Mouse (Mus musculus) limb, embryonic 12.5 days (tissue): Measurements from ENCODE around the gene 2010111I01Rik. TPM values are rescaled to one million over a fixed set of nuclear protein-coding genes. Genes with fewer than 3 reads are reported as not detected.

Experiments
- ATAC-seq: fragments of 200-750 bp; cut with Nextera tagmentation; 2 replicates; pipeline ENCODE4 v1.8.0; 2017; ENCODE audit warnings: low read depth, moderate TSS enrichment; ENCODE audit not compliant: insufficient number of reproducible peaks, insufficient read depth, low FRiP score, low TSS enrichment
- H3K27ac ChIP-seq: fragments of 300-500 bp; sonication (generic); 2 replicates; pipeline ENCODE4 v1.5.1; 2016; ENCODE audit warnings: mild to moderate bottlenecking, moderate library complexity
- H3K27me3 ChIP-seq: fragments of 300-500 bp; sonication (generic); 2 replicates; pipeline ENCODE4 v1.6.1; 2016; ENCODE audit warnings: mild to moderate bottlenecking, moderate library complexity
- H3K36me3 ChIP-seq: fragments of 300-500 bp; sonication (generic); 2 replicates; pipeline ENCODE4 v1.6.1; 2016; ENCODE audit warnings: mild to moderate bottlenecking, moderate library complexity
- H3K4me1 ChIP-seq: fragments of 300-500 bp; sonication (generic); replicated peaks from 2 replicates; pipeline ENCODE4 v1.6.1; 2016
- H3K4me2 ChIP-seq: fragments of 300-500 bp; sonication (generic); 2 replicates; pipeline ENCODE4 v1.6.1; 2016; ENCODE audit warnings: mild to moderate bottlenecking, moderate library complexity
- H3K4me3 ChIP-seq: fragments of 300-500 bp; sonication (generic); replicated peaks from 2 replicates; pipeline ENCODE4 v1.5.1; 2016; ENCODE audit warnings: mild to moderate bottlenecking
- H3K9ac ChIP-seq: fragments of 300-500 bp; sonication (generic); replicated peaks from 2 replicates; pipeline ENCODE4 v1.6.1; 2016; ENCODE audit warnings: mild to moderate bottlenecking, moderate library complexity
- H3K9me3 ChIP-seq: fragments of 300-500 bp; sonication (generic); 2 replicates; pipeline ENCODE4 v1.6.1; 2016; ENCODE audit warnings: mild to moderate bottlenecking, moderate library complexity
- WGBS: fragments of 180-500 bp; shearing (Covaris S2); methylation state at CpG from one replicate; pipeline ENCODE4 v1.1.7; 2016; 5-methylcytosine and 5-hydroxymethylcytosine counted together
- polyA plus RNA-seq: library from polyadenylated mRNA; unstranded; fragments of >200 nt; fragmentation: Nextera tagmentation; extraction: Ambion mirVana; gene quantifications from 2 replicates; pipeline ENCODE4 v1.2.1, GENCODE M21; 2016

The 2010111I01Rik gene
- polyA plus RNA-seq, 1 experiment from 2014 or later, result 207 TPM

GRCm38 (mm10) chr13:63141275-63141674 lies 176.6 kb downstream of the 2010111I01Rik start:
- Histone ChIP-seq H3K9me3 (no peaks in the 10 kb centered on the region), H3K27ac (peak overlapping the region; percentile 89), H3K4me1 (peaks cover 14% of the 10 kb centered on the region), H3K4me3 (no peak overlapping the region), H3K4me2 (no peak overlapping the region), H3K36me3 (no peaks in the 10 kb centered on the region), H3K9ac (no peak overlapping the region), H3K27me3 (no peaks in the 10 kb centered on the region)
- ATAC-seq, result no peak

GRCm38 (mm10) chr13:63146604-63147188 lies 182.0 kb downstream of the 2010111I01Rik start:
- 59% methylated on average over 4 of the region's 4 CpGs for WGBS

GRCm38 (mm10) chr13:63148157-63148556 lies 183.5 kb downstream of the 2010111I01Rik start:
- peak overlapping the region; percentile 5; the same call in 1 of the 2 replicates for H3K27ac ChIP-seq
- H3K9me3 ChIP-seq, result 0 out of 2 replicates have a peak, but pooled peaks cover 4% of the 10 kb centered on the region
- H3K27me3 ChIP-seq, result no peaks in the 10 kb centered on the region
- H3K4me3 ChIP-seq, result no peak overlapping the region
- peaks cover 25% of the 10 kb centered on the region for H3K4me1 ChIP-seq
- no peaks in the 10 kb centered on the region for H3K36me3 ChIP-seq
- WGBS, result 80% methylated on average over 1 of the region's 1 CpGs
- ATAC-seq, result no peak
- no peak overlapping the region for H3K4me2 ChIP-seq
- no peak overlapping the region for H3K9ac ChIP-seq

More at GRCm38 (mm10) chr13:63146604-63147188, 182.0 kb downstream of the 2010111I01Rik start:
- Histone ChIP-seq H3K4me1 (peaks cover 18% of the 10 kb centered on the region), H3K4me3 (no peak overlapping the region), H3K36me3 (no peaks in the 10 kb centered on the region), H3K4me2 (no peak overlapping the region), H3K9me3 (0 out of 2 replicates have a peak, but pooled peaks cover 4% of the 10 kb centered on the region), H3K9ac (no peak overlapping the region), H3K27me3 (no peaks in the 10 kb centered on the region), H3K27ac (peak overlapping the region; percentile 1; the same call in 1 of the 2 replicates)
- ATAC-seq, result no peak

GRCm38 (mm10) chr13:63150470-63151020 lies 185.9 kb downstream of the 2010111I01Rik start:
- H3K4me1 ChIP-seq, result peaks cover 45% of the 10 kb centered on the region
- no peak overlapping the region for H3K4me3 ChIP-seq
- no peak overlapping the region for H3K27ac ChIP-seq
- ATAC-seq, result no peak
- H3K36me3 ChIP-seq, result no peaks in the 10 kb centered on the region
- H3K9me3 ChIP-seq, result 0 out of 2 replicates have a peak, but pooled peaks cover 4% of the 10 kb centered on the region
- H3K4me2 ChIP-seq, result no peak overlapping the region
- no peaks in the 10 kb centered on the region for H3K27me3 ChIP-seq
- H3K9ac ChIP-seq, result no peak overlapping the region
- 71% methylated on average over 2 of the region's 2 CpGs for WGBS

GRCm38 (mm10) chr13:63151028-63151738 lies 186.5 kb downstream of the 2010111I01Rik start:
- Histone ChIP-seq H3K4me3 (no peak overlapping the region), H3K4me1 (peaks cover 49% of the 10 kb centered on the region), H3K9ac (no peak overlapping the region), H3K4me2 (no peak overlapping the region), H3K27ac (no peak overlapping the region), H3K27me3 (no peaks in the 10 kb centered on the region), H3K36me3 (no peaks in the 10 kb centered on the region), H3K9me3 (0 out of 2 replicates have a peak, but pooled peaks cover 4% of the 10 kb centered on the region)
- WGBS, result 80% methylated on average over 9 of the region's 9 CpGs
- no peak for ATAC-seq

- Histone ChIP-seq H3K27me3 (no peaks in the 10 kb centered on the region), H3K9me3 (0 out of 2 replicates have a peak, but pooled peaks cover 4% of the 10 kb centered on the region), H3K9ac (no peak overlapping the region), H3K27ac (no peak overlapping the region), H3K4me1 (peaks cover 45% of the 10 kb centered on the region), H3K4me3 (no peak overlapping the region), H3K4me2 (no peak overlapping the region), H3K36me3 (no peaks in the 10 kb centered on the region)
- 73% methylated on average over 3 of the region's 3 CpGs for WGBS
- ATAC-seq, result no peak
Measured at GRCm38 (mm10) chr13:63152498-63152897, 187.8 kb downstream of the 2010111I01Rik start.

GRCm38 (mm10) chr13:63153397-63153796 lies 188.7 kb downstream of the 2010111I01Rik start:
- H3K27ac ChIP-seq, result peak overlapping the region; percentile 67
- 16% methylated on average over 2 of the region's 2 CpGs for WGBS

GRCm38 (mm10) chr13:63154851-63155571 lies 190.3 kb downstream of the 2010111I01Rik start:
- Histone ChIP-seq H3K4me1 (peaks cover 41% of the 10 kb centered on the region), H3K4me3 (no peak overlapping the region), H3K27me3 (no peaks in the 10 kb centered on the region), H3K9ac (no peak overlapping the region), H3K36me3 (no peaks in the 10 kb centered on the region), H3K9me3 (0 out of 2 replicates have a peak, but pooled peaks cover 4% of the 10 kb centered on the region), H3K4me2 (no peak overlapping the region), H3K27ac (peak overlapping the region; percentile 77)
- WGBS, result 45% methylated on average over 7 of the region's 7 CpGs
- ATAC-seq, result peak; percentile 52; the same call in 1 of the 2 replicates

More at GRCm38 (mm10) chr13:63153397-63153796, 188.7 kb downstream of the 2010111I01Rik start:
- H3K4me2 ChIP-seq, result no peak overlapping the region
- no peak overlapping the region for H3K4me3 ChIP-seq
- H3K27me3 ChIP-seq, result no peaks in the 10 kb centered on the region
- H3K4me1 ChIP-seq, result peaks cover 41% of the 10 kb centered on the region
- no peak for ATAC-seq
- H3K9ac ChIP-seq, result no peak overlapping the region
- H3K9me3 ChIP-seq, result 0 out of 2 replicates have a peak, but pooled peaks cover 4% of the 10 kb centered on the region
- no peaks in the 10 kb centered on the region for H3K36me3 ChIP-seq

- H3K4me2 ChIP-seq, result no peak overlapping the region
- H3K9me3 ChIP-seq, result 0 out of 2 replicates have a peak, but pooled peaks cover 4% of the 10 kb centered on the region
- H3K9ac ChIP-seq, result no peak overlapping the region
- no peaks in the 10 kb centered on the region for H3K27me3 ChIP-seq
- WGBS, result 53% methylated on average over 10 of the region's 10 CpGs
- H3K4me1 ChIP-seq, result peaks cover 41% of the 10 kb centered on the region
- no peak for ATAC-seq
- no peak overlapping the region for H3K4me3 ChIP-seq
- H3K27ac ChIP-seq, result peak overlapping the region; percentile 60; the same call in 1 of the 2 replicates
- no peaks in the 10 kb centered on the region for H3K36me3 ChIP-seq
Measured at GRCm38 (mm10) chr13:63156264-63156663, 191.6 kb downstream of the 2010111I01Rik start.

- Histone ChIP-seq H3K36me3 (no peaks in the 10 kb centered on the region), H3K27ac (peak overlapping the region; percentile 98), H3K4me1 (peaks cover 40% of the 10 kb centered on the region), H3K27me3 (no peaks in the 10 kb centered on the region), H3K9ac (no peak overlapping the region), H3K4me2 (peak overlapping the region; percentile 29), H3K4me3 (no peak overlapping the region), H3K9me3 (peaks cover 6% of the 10 kb centered on the region; the same call in 1 of the 2 replicates)
- 16% methylated on average over 11 of the region's 11 CpGs for WGBS
- peak; percentile 75 for ATAC-seq
Measured at GRCm38 (mm10) chr13:63170282-63171073, 205.8 kb downstream of the 2010111I01Rik start.
